Mouse (Mus musculus) urinary bladder, adult 2 months (tissue): ENCODE measurements at regions not wholly inside any gene's neighbourhood (a gene's known extent, or its start where the extent isn't known, plus 50 kb on each side); places are given as distances from the start of the nearest gene placed in this dataset.

Experiments used
- DNase-seq: peaks from one replicate; pipeline ENCODE4 v3.0.0; 2022; ENCODE audit warnings: low spot score

- DNase-seq: no peak
Measured at GRCm38 (mm10) chr13:44502612-44503256, 226.5 kb upstream of the Jarid2 start.

GRCm38 (mm10) chr13:44503257-44503950 is 225.9 kb upstream of the Jarid2 start:
- DNase-seq: no peak

- DNase-seq: no peak
Measured at GRCm38 (mm10) chr13:44504455-44504854, 224.8 kb upstream of the Jarid2 start.

- no peak for DNase-seq
Measured at GRCm38 (mm10) chr13:44506975-44507374, 222.3 kb upstream of the Jarid2 start.

GRCm38 (mm10) chr13:44509526-44510159 is 219.6 kb upstream of the Jarid2 start:
- DNase-seq: no peak

GRCm38 (mm10) chr13:44513378-44514285 is 215.6 kb upstream of the Jarid2 start:
- DNase-seq: no peak

- no peak for DNase-seq
Measured at GRCm38 (mm10) chr13:44514636-44515158, 214.6 kb upstream of the Jarid2 start.

- no peak for DNase-seq
Measured at GRCm38 (mm10) chr13:44516863-44517262, 212.4 kb upstream of the Jarid2 start.

- no peak for DNase-seq
Measured at GRCm38 (mm10) chr13:44517312-44517711, 212.0 kb upstream of the Jarid2 start.

GRCm38 (mm10) chr13:44518215-44518614 is 211.1 kb upstream of the Jarid2 start:
- DNase-seq: no peak

- no peak for DNase-seq
Measured at GRCm38 (mm10) chr13:44523516-44523915, 205.8 kb upstream of the Jarid2 start.

- no peak for DNase-seq
Measured at GRCm38 (mm10) chr13:44530867-44531564, 198.3 kb upstream of the Jarid2 start.

- no peak for DNase-seq
Measured at GRCm38 (mm10) chr13:44532631-44533180, 196.6 kb upstream of the Jarid2 start.

- no peak for DNase-seq
Measured at GRCm38 (mm10) chr13:44534575-44535080, 194.6 kb upstream of the Jarid2 start.

- DNase-seq: no peak
Measured at GRCm38 (mm10) chr13:44535441-44535840, 193.8 kb upstream of the Jarid2 start.

- no peak for DNase-seq
Measured at GRCm38 (mm10) chr13:44538238-44538637, 191.0 kb upstream of the Jarid2 start.

- no peak for DNase-seq
Measured at GRCm38 (mm10) chr13:44540401-44540800, 188.9 kb upstream of the Jarid2 start.

GRCm38 (mm10) chr13:44541243-44541653 is 188.0 kb upstream of the Jarid2 start:
- DNase-seq: no peak

- no peak for DNase-seq
Measured at GRCm38 (mm10) chr13:44544786-44545185, 184.5 kb upstream of the Jarid2 start.

GRCm38 (mm10) chr13:44546289-44546688 is 183.0 kb upstream of the Jarid2 start:
- DNase-seq: no peak

- no peak for DNase-seq
Measured at GRCm38 (mm10) chr13:44548880-44549279, 180.4 kb upstream of the Jarid2 start.
